Mouse (Mus musculus) embryonic facial prominence, embryonic 15.5 days (tissue): ENCODE results near the gene Miga1. TPM values are rescaled to one million over a fixed set of nuclear protein-coding genes. Genes with fewer than 3 reads are reported as not detected.

ENCODE experiments used
- ATAC-seq: fragments of 200-750 bp; cut with Nextera tagmentation; 2 replicates; pipeline ENCODE4 v1.8.0; 2017; ENCODE audit warnings: low read depth, moderate TSS enrichment; ENCODE audit not compliant: insufficient number of reproducible peaks, low FRiP score, low TSS enrichment
- H3K27ac ChIP-seq: fragments of 300-500 bp; sonication (generic); replicated peaks from 2 replicates; pipeline ENCODE4 v1.5.1; 2015; ENCODE audit warnings: mild to moderate bottlenecking, inconsistent platforms
- H3K27me3 ChIP-seq: fragments of 300-500 bp; sonication (generic); 2 replicates; pipeline ENCODE4 v1.6.1; 2015; ENCODE audit warnings: inconsistent platforms
- H3K36me3 ChIP-seq: fragments of 300-500 bp; sonication (generic); 2 replicates; pipeline ENCODE4 v1.6.1; 2015; ENCODE audit warnings: mild to moderate bottlenecking, inconsistent platforms
- H3K4me1 ChIP-seq: fragments of 300-500 bp; sonication (generic); 2 replicates; pipeline ENCODE4 v1.6.1; 2015; ENCODE audit warnings: inconsistent platforms
- H3K4me2 ChIP-seq: fragments of 300-500 bp; sonication (generic); replicated peaks from 2 replicates; pipeline ENCODE4 v1.6.1; 2015; ENCODE audit warnings: mild to moderate bottlenecking, inconsistent platforms
- H3K4me3 ChIP-seq: fragments of 300-500 bp; sonication (generic); replicated peaks from 2 replicates; pipeline ENCODE4 v1.5.1; 2015; ENCODE audit warnings: mild to moderate bottlenecking, inconsistent platforms
- H3K9ac ChIP-seq: fragments of 300-500 bp; sonication (generic); 2 replicates; pipeline ENCODE4 v1.6.1; 2015; ENCODE audit warnings: inconsistent platforms
- H3K9me3 ChIP-seq: fragments of 300-500 bp; sonication (generic); replicated peaks from 2 replicates; pipeline ENCODE4 v1.6.1; 2016; ENCODE audit warnings: inconsistent platforms
- WGBS: fragments of 180-500 bp; shearing (Covaris S2); methylation state at CpG from one replicate; pipeline ENCODE4 v1.1.7; 2015; 5-methylcytosine and 5-hydroxymethylcytosine counted together
- polyA plus RNA-seq: library from polyadenylated mRNA; unstranded; fragments of >200 nt; fragmentation: Nextera tagmentation; extraction: Ambion mirVana; gene quantifications from 2 replicates; pipeline ENCODE4 v1.2.1, GENCODE M21; 2015

Miga1 gene
- polyA plus RNA-seq, 1 experiment from 2014 or later: 15.8 TPM

GRCm38 (mm10) chr3:152239592-152239991 is 100.6 kb downstream of the Miga1 start:
- no peak for ATAC-seq
- Histone ChIP-seq H3K36me3 (peaks cover 24% of the 10 kb centered on the region), H3K27me3 (no peaks in the 10 kb centered on the region), H3K9me3 (no peaks in the 10 kb centered on the region), H3K4me3 (no peak overlapping the region), H3K9ac (no peak overlapping the region), H3K4me1 (no peaks in the 10 kb centered on the region), H3K27ac (no peak overlapping the region), H3K4me2 (no peak overlapping the region)
- 89% methylated on average over 1 of the region's 1 CpGs for WGBS

GRCm38 (mm10) chr3:152238836-152239235 is 101.4 kb downstream of the Miga1 start:
- H3K4me3 ChIP-seq: no peak overlapping the region
- H3K9me3 ChIP-seq: no peaks in the 10 kb centered on the region
- H3K27ac ChIP-seq: no peak overlapping the region
- ATAC-seq: no peak; the same call in 1 of the 2 replicates
- no peaks in the 10 kb centered on the region for H3K4me1 ChIP-seq
- no peak overlapping the region for H3K9ac ChIP-seq
- peaks cover 27% of the 10 kb centered on the region for H3K36me3 ChIP-seq
- WGBS: 46% methylated on average over 2 of the region's 2 CpGs
- no peaks in the 10 kb centered on the region for H3K27me3 ChIP-seq
- no peak overlapping the region for H3K4me2 ChIP-seq

GRCm38 (mm10) chr3:152235805-152236204 is 104.4 kb downstream of the Miga1 start:
- Histone ChIP-seq H3K4me3 (no peak overlapping the region), H3K27ac (no peak overlapping the region), H3K9ac (no peak overlapping the region), H3K4me1 (no peaks in the 10 kb centered on the region), H3K4me2 (no peak overlapping the region), H3K9me3 (no peaks in the 10 kb centered on the region), H3K27me3 (no peaks in the 10 kb centered on the region), H3K36me3 (peaks cover 43% of the 10 kb centered on the region)
- ATAC-seq: no peak
- 98% methylated on average over 1 of the region's 1 CpGs for WGBS

DNA sequence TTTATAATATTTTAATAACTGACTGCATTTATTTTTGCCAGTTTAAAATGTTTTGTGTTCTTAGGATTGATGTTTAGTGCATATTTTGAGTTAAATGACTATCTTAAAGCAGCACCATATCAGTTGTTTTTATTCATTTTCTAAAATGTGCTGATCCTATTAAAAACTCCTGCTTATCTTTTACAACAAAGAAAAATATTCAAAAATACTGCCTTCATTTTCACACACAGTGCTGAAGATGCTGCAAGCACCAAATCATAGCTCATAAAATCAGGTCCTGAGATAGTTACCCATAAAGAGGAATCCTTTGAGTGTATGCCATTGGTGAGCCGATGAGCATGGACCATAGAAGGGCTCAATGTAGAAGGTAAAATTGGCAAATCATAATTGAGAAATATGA is 105.0 kb downstream of the Miga1 start:
- no peak for ATAC-seq
- WGBS: 97% methylated on average over 1 of the region's 1 CpGs
- Histone ChIP-seq H3K4me3 (no peak overlapping the region), H3K9ac (no peak overlapping the region), H3K27ac (no peak overlapping the region), H3K4me1 (no peaks in the 10 kb centered on the region), H3K4me2 (no peak overlapping the region), H3K9me3 (no peaks in the 10 kb centered on the region), H3K36me3 (peaks cover 46% of the 10 kb centered on the region), H3K27me3 (no peaks in the 10 kb centered on the region)

DNA sequence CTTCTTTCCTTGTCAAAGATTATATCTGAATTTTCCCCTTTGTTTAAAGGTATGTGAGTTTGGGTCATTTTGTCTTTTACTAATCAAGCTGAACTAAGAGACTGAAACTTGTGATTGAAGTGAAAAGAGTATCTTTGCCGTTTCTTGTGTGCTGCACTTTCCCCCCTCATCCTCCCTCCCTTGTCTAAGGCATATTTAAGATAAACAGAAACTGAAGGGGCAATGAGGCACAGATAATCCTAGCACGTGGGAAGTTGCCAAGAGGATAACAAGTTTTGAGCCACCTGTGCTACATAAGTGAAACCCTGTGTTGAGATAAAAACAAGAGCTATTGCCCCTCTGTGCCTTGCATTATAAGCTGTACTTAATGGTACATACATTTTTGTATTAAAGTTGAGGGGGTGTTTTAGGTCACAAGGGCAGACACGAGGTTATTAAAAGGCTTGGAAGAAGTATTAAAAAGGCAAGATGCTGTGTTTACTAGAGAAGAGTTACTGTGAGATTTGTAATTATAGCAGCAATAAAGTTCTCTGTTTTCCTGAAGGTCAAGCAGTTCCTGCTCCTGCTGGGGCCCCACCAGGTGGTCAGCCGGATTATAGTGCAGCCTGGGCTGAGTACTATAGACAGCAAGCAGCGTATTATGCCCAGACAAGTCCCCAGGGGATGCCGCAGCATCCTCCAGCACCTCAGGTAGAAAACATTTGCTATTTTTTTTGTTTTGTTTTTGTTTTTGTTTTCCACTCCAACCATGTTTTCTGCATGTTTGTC is 108.7 kb downstream of the Miga1 start:
- H3K36me3 ChIP-seq: peaks cover 56% of the 10 kb centered on the region
- H3K4me2 ChIP-seq: no peak overlapping the region
- no peak overlapping the region for H3K9ac ChIP-seq
- H3K4me1 ChIP-seq: no peaks in the 10 kb centered on the region
- no peak for ATAC-seq
- WGBS: 61% methylated on average over 6 of the region's 6 CpGs
- no peak overlapping the region for H3K27ac ChIP-seq
- no peak overlapping the region for H3K4me3 ChIP-seq
- H3K9me3 ChIP-seq: no peaks in the 10 kb centered on the region
- no peaks in the 10 kb centered on the region for H3K27me3 ChIP-seq

GRCm38 (mm10) chr3:152229271-152229670 is 110.9 kb downstream of the Miga1 start:
- ATAC-seq: no peak
- Histone ChIP-seq H3K4me2 (no peak overlapping the region), H3K36me3 (peaks cover 68% of the 10 kb centered on the region), H3K9me3 (no peaks in the 10 kb centered on the region), H3K27me3 (no peaks in the 10 kb centered on the region), H3K9ac (no peak overlapping the region), H3K4me3 (no peak overlapping the region), H3K4me1 (no peaks in the 10 kb centered on the region), H3K27ac (no peak overlapping the region)
- 93% methylated on average over 5 of the region's 5 CpGs for WGBS

- Histone ChIP-seq H3K9ac (no peak overlapping the region), H3K4me1 (no peaks in the 10 kb centered on the region), H3K27ac (no peak overlapping the region), H3K9me3 (no peaks in the 10 kb centered on the region), H3K27me3 (no peaks in the 10 kb centered on the region), H3K4me3 (no peak overlapping the region), H3K4me2 (no peak overlapping the region), H3K36me3 (peaks cover 72% of the 10 kb centered on the region)
- WGBS: 93% methylated on average over 7 of the region's 7 CpGs
- ATAC-seq: no peak
Observed at GRCm38 (mm10) chr3:152228843-152229242, 111.4 kb downstream of the Miga1 start.

DNA sequence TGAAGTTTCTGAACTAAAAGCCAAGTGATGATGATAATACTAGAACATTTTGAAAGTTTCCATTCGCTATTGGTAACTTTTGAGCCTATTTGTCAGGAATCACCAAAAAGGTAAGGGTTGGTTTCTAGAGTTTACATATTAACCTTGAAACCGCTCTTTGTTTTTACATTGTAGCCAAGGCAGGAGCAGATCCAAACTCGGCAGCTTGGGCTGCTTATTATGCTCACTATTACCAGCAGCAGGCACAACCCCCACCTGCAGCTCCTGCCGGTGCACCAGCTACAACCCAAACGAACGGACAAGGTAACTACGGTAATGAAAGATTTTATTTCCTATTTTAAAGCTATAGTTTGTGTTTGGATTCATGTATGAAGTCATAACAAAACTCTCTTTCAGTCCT is 114.3 kb downstream of the Miga1 start:
- Histone ChIP-seq H3K27me3 (no peaks in the 10 kb centered on the region), H3K4me2 (no peak overlapping the region), H3K9me3 (no peaks in the 10 kb centered on the region), H3K4me1 (no peaks in the 10 kb centered on the region), H3K9ac (no peak overlapping the region), H3K4me3 (no peak overlapping the region), H3K36me3 (peaks cover 79% of the 10 kb centered on the region), H3K27ac (no peak overlapping the region)
- no peak for ATAC-seq
- WGBS: 90% methylated on average over 7 of the region's 7 CpGs

DNA sequence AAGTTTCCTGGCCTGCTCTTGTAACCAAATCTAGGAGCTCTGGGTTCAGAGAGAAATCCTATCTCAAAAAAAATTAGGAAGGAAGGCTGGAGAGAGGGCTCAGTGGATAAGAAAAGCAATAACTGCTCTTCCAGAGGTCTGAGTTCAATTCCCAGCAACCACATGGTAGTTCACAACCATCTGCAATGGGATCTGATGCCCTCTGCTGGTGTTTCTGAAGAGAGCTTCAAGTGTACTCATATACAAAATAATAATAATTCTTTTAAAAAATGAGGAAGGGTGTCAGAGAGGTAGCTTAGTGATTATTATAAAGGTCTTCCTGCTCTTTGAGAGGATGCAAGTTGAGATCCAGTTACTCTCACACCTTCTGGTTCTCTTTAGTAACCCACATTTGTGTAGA is 115.3 kb downstream of the Miga1 start:
- ATAC-seq: no peak
- Histone ChIP-seq H3K36me3 (peaks cover 83% of the 10 kb centered on the region), H3K4me3 (no peak overlapping the region)

More for the DNA sequence above, 115.3 kb downstream of the Miga1 start:
- H3K27me3 ChIP-seq: no peaks in the 10 kb centered on the region
- H3K4me2 ChIP-seq: no peak overlapping the region
- no peak overlapping the region for H3K27ac ChIP-seq
- H3K4me1 ChIP-seq: no peaks in the 10 kb centered on the region
- no peak overlapping the region for H3K9ac ChIP-seq
- no peaks in the 10 kb centered on the region for H3K9me3 ChIP-seq

Other genes starting within 250 kb of the Miga1 start
- gene Gipc2, start 174.2 kb downstream of the Miga1 start, polyA plus RNA-seq: 4.5 and 8.6 TPM in 2 replicates
- 33.8 and 34.2 TPM in 2 replicates for gene Dnajb4, start 130.1 kb downstream of the Miga1 start, polyA plus RNA-seq
- gene Fubp1, start 130.0 kb downstream of the Miga1 start, polyA plus RNA-seq: 202 and 211 TPM in 2 replicates
- gene Nexn, start 74.1 kb downstream of the Miga1 start, polyA plus RNA-seq: 23.5 and 27.2 TPM in 2 replicates
- 41.6 and 44.5 TPM in 2 replicates for gene Usp33, start 6.1 kb upstream of the Miga1 start, polyA plus RNA-seq
- gene Zzz3, start 55.1 kb upstream of the Miga1 start, polyA plus RNA-seq: 40.9 and 44.1 TPM in 2 replicates